Mouse (Mus musculus) spleen, adult 2 months (tissue): Measurements from ENCODE around the gene Selenbp1. TPM values are rescaled to one million over a fixed set of nuclear protein-coding genes. Genes with fewer than 3 reads are reported as not detected.

Experiments
- DNase-seq, 2 experiments: peaks; one replicate each; pipeline versions ENCODE4 v3.0.0 to v3.0.0-alpha.2; 2012 to 2021; ENCODE audit warnings: low spot score in 2 of 2, low read depth in 1 of 2
- H3K27ac ChIP-seq: fragments of 200-500 bp; 2 replicates; pipeline ENCODE4 v1.5.1; 2012; ENCODE audit warnings: low read length, inconsistent platforms; ENCODE audit not compliant: insufficient read depth
- H3K27me3 ChIP-seq: fragments of 200-500 bp; 2 replicates; pipeline ENCODE4 v1.6.1; 2012; ENCODE audit warnings: mild to moderate bottlenecking, moderate library complexity, low read length, inconsistent platforms; ENCODE audit not compliant: control insufficient read depth, insufficient read depth
- H3K36me3 ChIP-seq: fragments of 200-500 bp; 2 replicates; pipeline ENCODE4 v1.6.1; 2012; ENCODE audit warnings: mild to moderate bottlenecking, low read length, inconsistent platforms; ENCODE audit not compliant: control insufficient read depth, insufficient read depth
- H3K4me1 ChIP-seq: fragments of 200-500 bp; 2 replicates; pipeline ENCODE4 v1.6.1; 2011; ENCODE audit warnings: inconsistent platforms; ENCODE audit not compliant: control insufficient read depth, insufficient read depth, insufficient read length
- H3K4me3 ChIP-seq: fragments of 200-500 bp; 2 replicates; pipeline ENCODE4 v1.5.1; 2011; ENCODE audit warnings: mild to moderate bottlenecking, inconsistent platforms; ENCODE audit not compliant: insufficient read depth, insufficient read length; ENCODE audit errors: extremely low read depth
- CTCF ChIP-seq: fragments of 200-500 bp; IDR thresholded peaks from 2 replicates; pipeline ENCODE4 v1.5.1; 2011; ENCODE audit warnings: mild to moderate bottlenecking, inconsistent platforms; ENCODE audit not compliant: insufficient read depth, insufficient read length, insufficient replicate concordance; ENCODE audit errors: extremely low read depth
- POLR2A ChIP-seq: fragments of 200-500 bp; IDR thresholded peaks from 2 replicates; pipeline ENCODE4 v1.6.1; 2011; ENCODE audit warnings: low read depth, low read length, inconsistent platforms
- whole genome bisulfite sequencing: fragments of 180-500 bp; shearing (Covaris S2); methylation state at CpG from one replicate; pipeline ENCODE4 v1.1.7; 2018; 5-methylcytosine and 5-hydroxymethylcytosine counted together
- polyA plus RNA-seq: library from polyadenylated mRNA; depleted of rRNA; stranded (reverse); fragments of >200 nt; gene quantifications from 2 replicates; pipeline ENCODE4 v1.2.3, GENCODE M21; 2012

The Selenbp1 gene
- polyA plus RNA-seq, 1 experiment: 34.9 TPM

GRCm38 (mm10) chr3:94906482-94906881 is 26.4 kb upstream of the Selenbp1 start:
- TF ChIP-seq POLR2A: no peak
- no peak for TF ChIP-seq CTCF
- 39% methylated on average over 1 of the region's 1 CpGs for WGBS
- no peaks in the 10 kb centered on the region for H3K27me3 ChIP-seq
- DNase-seq: no peak
- H3K27ac ChIP-seq: no peak overlapping the region
- H3K4me1 ChIP-seq: no peaks in the 10 kb centered on the region
- no peaks in the 10 kb centered on the region for H3K36me3 ChIP-seq
- no peak overlapping the region for H3K4me3 ChIP-seq

GRCm38 (mm10) chr3:94911050-94911693 is 21.7 kb upstream of the Selenbp1 start:
- TF ChIP-seq POLR2A: no peak
- no peak overlapping the region for H3K27ac ChIP-seq
- WGBS: 70% methylated on average over 2 of the region's 2 CpGs
- no peak for DNase-seq
- H3K27me3 ChIP-seq: peaks cover 2% of the 10 kb centered on the region; the same call in 1 of the 2 replicates
- no peaks in the 10 kb centered on the region for H3K4me1 ChIP-seq
- no peaks in the 10 kb centered on the region for H3K36me3 ChIP-seq
- no peak overlapping the region for H3K4me3 ChIP-seq

GRCm38 (mm10) chr3:94913801-94914200 is 19.1 kb upstream of the Selenbp1 start:
- H3K27me3 ChIP-seq: peaks cover 2% of the 10 kb centered on the region; the same call in 1 of the 2 replicates
- H3K4me3 ChIP-seq: no peak overlapping the region
- WGBS: 73% methylated on average over 5 of the region's 5 CpGs
- no peak overlapping the region for H3K27ac ChIP-seq
- TF ChIP-seq POLR2A: no peak
- TF ChIP-seq CTCF: no peak
- DNase-seq: no peak
- H3K36me3 ChIP-seq: no peaks in the 10 kb centered on the region
- no peaks in the 10 kb centered on the region for H3K4me1 ChIP-seq

DNA sequence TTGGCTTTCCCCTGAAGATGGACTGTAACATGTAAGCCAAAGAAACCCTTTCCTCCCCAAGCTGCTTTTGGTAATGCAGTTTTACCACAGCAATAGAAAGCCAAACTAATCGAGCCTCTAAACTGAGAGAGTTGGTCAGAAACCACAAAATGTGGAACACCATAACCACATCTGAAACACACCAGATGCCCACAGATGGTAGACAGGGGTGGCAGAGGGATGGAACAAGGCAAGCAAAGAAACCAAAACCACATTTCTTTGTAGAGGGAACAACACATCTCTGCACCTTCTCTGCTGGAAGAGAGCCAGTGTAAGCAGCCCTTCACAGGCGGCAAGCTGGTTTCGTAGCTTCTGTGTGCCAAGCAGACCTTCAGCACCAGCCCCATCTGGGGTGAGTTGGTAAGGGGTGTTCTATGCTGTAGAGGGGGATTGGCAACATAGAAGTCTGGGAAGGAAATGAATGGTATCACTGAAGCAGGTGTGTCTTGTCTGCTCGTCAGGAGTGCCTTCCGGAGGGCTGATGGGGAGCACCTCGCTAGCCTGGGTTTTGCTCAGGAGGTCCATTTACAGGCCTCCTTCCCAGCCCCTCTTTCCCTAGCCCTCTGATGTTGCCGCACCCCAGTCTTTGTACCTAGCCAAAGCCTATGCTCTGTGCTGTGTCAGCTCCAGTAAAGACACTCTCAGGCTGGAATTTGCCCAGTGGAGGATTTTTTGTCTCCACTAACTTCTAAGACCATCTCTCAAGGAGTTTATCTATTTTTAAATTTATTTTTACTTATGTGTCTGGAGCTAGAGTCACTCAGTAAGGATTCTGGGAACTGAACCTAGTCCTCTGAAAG is 16.7 kb upstream of the Selenbp1 start:
- TF ChIP-seq POLR2A: no peak
- no peak for TF ChIP-seq CTCF
- DNase-seq: no peak
- 38% methylated on average over 7 of the region's 7 CpGs for WGBS

DNA sequence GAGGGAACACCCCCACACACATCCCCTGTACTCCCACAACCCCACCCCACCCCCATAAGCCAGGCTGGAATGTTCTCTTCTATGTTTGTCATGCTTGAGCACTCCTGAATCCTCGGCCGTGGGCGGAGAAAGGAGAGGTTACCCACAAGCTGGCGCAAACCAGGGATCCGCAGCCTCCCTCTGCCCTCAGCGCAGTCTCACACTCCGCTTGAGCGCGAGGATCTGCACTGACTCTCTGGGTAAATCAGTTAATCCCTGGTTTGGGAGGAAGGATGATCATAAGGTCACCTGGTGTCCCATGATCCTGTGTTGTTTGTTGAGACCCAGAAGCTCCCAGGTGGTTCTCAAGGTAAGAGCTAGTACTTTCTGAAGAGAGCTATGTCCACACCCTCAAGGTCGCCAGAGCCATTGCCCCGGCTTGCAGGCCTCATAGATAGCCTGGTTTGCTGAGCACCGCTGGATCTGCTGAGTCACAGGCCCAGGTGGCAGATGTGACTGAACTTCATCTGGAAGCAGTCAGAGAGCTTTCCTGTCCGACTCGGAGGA is 15.0 kb upstream of the Selenbp1 start:
- Histone ChIP-seq H3K36me3 (no peaks in the 10 kb centered on the region), H3K4me3 (no peak overlapping the region), H3K27me3 (peaks cover 2% of the 10 kb centered on the region; the same call in 1 of the 2 replicates), H3K4me1 (no peaks in the 10 kb centered on the region), H3K27ac (no peak overlapping the region)
- TF ChIP-seq POLR2A (no peak), CTCF (no peak)
- WGBS: 60% methylated on average over 14 of the region's 14 CpGs
- no peak for DNase-seq

More for the DNA sequence above, 16.7 kb upstream of the Selenbp1 start:
- no peak overlapping the region for H3K4me3 ChIP-seq
- H3K27me3 ChIP-seq: peaks cover 2% of the 10 kb centered on the region; the same call in 1 of the 2 replicates
- H3K36me3 ChIP-seq: no peaks in the 10 kb centered on the region
- H3K4me1 ChIP-seq: no peaks in the 10 kb centered on the region
- no peak overlapping the region for H3K27ac ChIP-seq

DNA sequence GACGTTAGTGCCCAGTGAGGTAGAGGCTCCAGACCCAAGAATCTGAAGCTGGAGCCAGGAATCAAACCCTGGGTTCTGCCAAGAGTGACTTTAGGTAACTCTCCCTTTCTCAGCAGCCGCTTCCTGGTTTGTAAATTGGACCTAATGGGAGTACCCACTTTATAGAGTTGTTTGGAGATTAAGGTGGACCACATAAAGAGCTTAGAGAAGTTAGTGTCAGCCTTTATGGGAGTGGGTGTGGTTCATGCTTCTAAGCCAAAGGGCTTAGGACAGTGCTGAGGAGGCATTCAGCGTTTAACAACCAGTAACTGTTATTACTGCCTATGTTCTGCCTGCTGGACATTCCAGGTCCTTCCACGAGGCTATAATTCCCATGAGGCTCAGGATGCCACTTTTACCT is 14.0 kb upstream of the Selenbp1 start:
- H3K4me3 ChIP-seq: no peak overlapping the region
- 88% methylated on average over 4 of the region's 4 CpGs for WGBS
- DNase-seq: no peak
- H3K27me3 ChIP-seq: peaks cover 2% of the 10 kb centered on the region; the same call in 1 of the 2 replicates
- no peaks in the 10 kb centered on the region for H3K36me3 ChIP-seq
- no peak overlapping the region for H3K27ac ChIP-seq
- H3K4me1 ChIP-seq: no peaks in the 10 kb centered on the region
- TF ChIP-seq CTCF: no peak
- no peak for TF ChIP-seq POLR2A
